Mouse (Mus musculus) limb, embryonic 12.5 days (tissue): ENCODE measurements around the gene Gmnc. TPM values are rescaled to one million over a fixed set of nuclear protein-coding genes. Genes with fewer than 3 reads are reported as not detected.
A peak's percentile ranks its signal among the peaks of the same experiment; 100 is the strongest.

Experiments
- ATAC-seq: fragments of 200-750 bp; cut with Nextera tagmentation; 2 replicates; pipeline ENCODE4 v1.8.0; 2017; ENCODE audit warnings: low read depth, moderate TSS enrichment; ENCODE audit not compliant: insufficient number of reproducible peaks, insufficient read depth, low FRiP score, low TSS enrichment
- H3K27ac ChIP-seq: fragments of 300-500 bp; sonication (generic); 2 replicates; pipeline ENCODE4 v1.5.1; 2016; ENCODE audit warnings: mild to moderate bottlenecking, moderate library complexity
- H3K27me3 ChIP-seq: fragments of 300-500 bp; sonication (generic); 2 replicates; pipeline ENCODE4 v1.6.1; 2016; ENCODE audit warnings: mild to moderate bottlenecking, moderate library complexity
- H3K36me3 ChIP-seq: fragments of 300-500 bp; sonication (generic); 2 replicates; pipeline ENCODE4 v1.6.1; 2016; ENCODE audit warnings: mild to moderate bottlenecking, moderate library complexity
- H3K4me1 ChIP-seq: fragments of 300-500 bp; sonication (generic); replicated peaks from 2 replicates; pipeline ENCODE4 v1.6.1; 2016
- H3K4me2 ChIP-seq: fragments of 300-500 bp; sonication (generic); 2 replicates; pipeline ENCODE4 v1.6.1; 2016; ENCODE audit warnings: mild to moderate bottlenecking, moderate library complexity
- H3K4me3 ChIP-seq: fragments of 300-500 bp; sonication (generic); replicated peaks from 2 replicates; pipeline ENCODE4 v1.5.1; 2016; ENCODE audit warnings: mild to moderate bottlenecking
- H3K9ac ChIP-seq: fragments of 300-500 bp; sonication (generic); replicated peaks from 2 replicates; pipeline ENCODE4 v1.6.1; 2016; ENCODE audit warnings: mild to moderate bottlenecking, moderate library complexity
- H3K9me3 ChIP-seq: fragments of 300-500 bp; sonication (generic); 2 replicates; pipeline ENCODE4 v1.6.1; 2016; ENCODE audit warnings: mild to moderate bottlenecking, moderate library complexity
- WGBS: fragments of 180-500 bp; shearing (Covaris S2); methylation state at CpG from one replicate; pipeline ENCODE4 v1.1.7; 2016; 5-methylcytosine and 5-hydroxymethylcytosine counted together
- polyA plus RNA-seq: library from polyadenylated mRNA; unstranded; fragments of >200 nt; fragmentation: Nextera tagmentation; extraction: Ambion mirVana; gene quantifications from 2 replicates; pipeline ENCODE4 v1.2.1, GENCODE M21; 2016

Gene Gmnc
- polyA plus RNA-seq = 0.14 and 0.24 TPM in 2 replicates

GRCm38 (mm10) chr16:26991477-26992300 is at the start of gene Gmnc:
Gene Gmnc (minus strand): TSS chr16:26991652.
- no peak within 1 kb of the TSS for H3K9ac ChIP-seq
- no peaks in the 10 kb centered on the region for H3K9me3 ChIP-seq
- no peaks in the 10 kb centered on the region for H3K27me3 ChIP-seq
- ATAC-seq = peak; percentile 76; the same call in 1 of the 2 replicates
- H3K4me3 ChIP-seq = no peak within 1 kb of the TSS
- peaks cover 7% of the 10 kb centered on the region for H3K4me1 ChIP-seq
- 10% methylated on average over 13 of the region's 13 CpGs for WGBS
- H3K4me2 ChIP-seq = peak within 1 kb of the TSS; percentile 39
- no peak within 1 kb of the TSS for H3K27ac ChIP-seq
- no peaks in the 10 kb centered on the region for H3K36me3 ChIP-seq

GRCm38 (mm10) chr16:27027281-27027680 is 35.8 kb upstream of the Gmnc start:
- Histone ChIP-seq H3K9ac (no peak overlapping the region), H3K4me2 (no peak overlapping the region), H3K4me1 (no peaks in the 10 kb centered on the region), H3K27me3 (no peaks in the 10 kb centered on the region), H3K27ac (no peak overlapping the region), H3K9me3 (no peaks in the 10 kb centered on the region), H3K4me3 (no peak overlapping the region), H3K36me3 (no peaks in the 10 kb centered on the region)
- no peak for ATAC-seq
- WGBS = 89% methylated on average over 2 of the region's 2 CpGs

GRCm38 (mm10) chr16:27026226-27026625 is 34.8 kb upstream of the Gmnc start:
- no peaks in the 10 kb centered on the region for H3K4me1 ChIP-seq
- H3K9ac ChIP-seq = no peak overlapping the region
- H3K4me3 ChIP-seq = no peak overlapping the region
- 78% methylated on average over 4 of the region's 4 CpGs for WGBS
- H3K27ac ChIP-seq = no peak overlapping the region
- H3K36me3 ChIP-seq = no peaks in the 10 kb centered on the region
- no peaks in the 10 kb centered on the region for H3K27me3 ChIP-seq
- no peak overlapping the region for H3K4me2 ChIP-seq
- no peak for ATAC-seq
- H3K9me3 ChIP-seq = no peaks in the 10 kb centered on the region

DNA sequence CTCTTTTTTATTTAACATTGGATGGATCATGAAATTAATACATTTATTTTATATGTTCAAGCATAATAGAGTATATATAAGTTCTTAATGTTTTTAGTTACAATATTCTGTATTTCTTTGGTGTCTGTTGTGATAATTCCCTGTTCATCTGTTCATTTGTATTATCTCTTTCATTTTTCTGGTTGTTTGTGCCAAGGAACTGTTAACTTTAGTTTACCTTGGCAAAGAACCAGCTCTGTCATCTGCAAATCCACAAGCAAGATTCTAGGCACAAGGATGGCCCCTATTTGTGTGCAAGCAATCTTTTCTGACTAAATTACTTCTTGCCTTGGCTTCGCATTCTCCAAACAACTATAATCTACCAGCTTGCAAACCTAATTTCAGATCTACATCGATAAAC is 31.3 kb upstream of the Gmnc start:
- Histone ChIP-seq H3K27ac (no peak overlapping the region), H3K4me3 (no peak overlapping the region), H3K4me2 (no peak overlapping the region), H3K9me3 (no peaks in the 10 kb centered on the region), H3K4me1 (peaks cover 3% of the 10 kb centered on the region; the same call in 1 of the 2 replicates), H3K27me3 (no peaks in the 10 kb centered on the region), H3K36me3 (no peaks in the 10 kb centered on the region), H3K9ac (no peak overlapping the region)
- 93% methylated on average over 2 of the region's 2 CpGs for WGBS
- no peak for ATAC-seq

DNA sequence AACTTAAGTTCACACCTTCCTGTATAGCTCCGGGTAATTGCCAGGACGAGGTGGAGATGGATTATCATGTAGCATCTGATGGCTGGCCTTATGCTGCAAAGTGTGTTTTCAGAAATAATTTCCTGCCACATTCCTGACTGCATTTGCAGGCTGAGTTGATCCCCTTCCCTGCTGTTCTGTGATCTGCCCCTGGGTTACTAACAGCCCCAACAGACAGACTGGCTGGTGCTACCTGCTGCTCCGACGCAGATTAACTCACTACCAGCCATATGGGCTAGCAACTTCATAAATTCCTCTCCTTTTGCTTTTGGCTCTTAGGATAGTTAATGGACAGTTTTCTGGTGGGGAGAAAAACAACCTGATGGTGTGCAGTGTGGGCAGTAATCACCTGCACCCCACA is 25.9 kb upstream of the Gmnc start:
- no peaks in the 10 kb centered on the region for H3K27me3 ChIP-seq
- no peak overlapping the region for H3K4me3 ChIP-seq
- no peak overlapping the region for H3K9ac ChIP-seq
- H3K27ac ChIP-seq = peak overlapping the region; percentile 45; the same call in 1 of the 2 replicates
- no peaks in the 10 kb centered on the region for H3K36me3 ChIP-seq
- no peaks in the 10 kb centered on the region for H3K9me3 ChIP-seq
- no peak overlapping the region; the same call in 1 of the 2 replicates for H3K4me2 ChIP-seq
- peaks cover 9% of the 10 kb centered on the region for H3K4me1 ChIP-seq
- ATAC-seq = 0 out of 2 replicates have a peak, but pooled peaks have one; percentile 52
- WGBS = 23% methylated on average over 4 of the region's 4 CpGs

GRCm38 (mm10) chr16:27002714-27003113 is 11.3 kb upstream of the Gmnc start:
- Histone ChIP-seq H3K27ac (no peak overlapping the region), H3K36me3 (no peaks in the 10 kb centered on the region), H3K4me1 (peaks cover 6% of the 10 kb centered on the region; the same call in 1 of the 2 replicates), H3K4me2 (no peak overlapping the region), H3K27me3 (no peaks in the 10 kb centered on the region), H3K9ac (no peak overlapping the region), H3K9me3 (no peaks in the 10 kb centered on the region), H3K4me3 (no peak overlapping the region)
- 91% methylated on average over 1 of the region's 1 CpGs for WGBS
- ATAC-seq = no peak

DNA sequence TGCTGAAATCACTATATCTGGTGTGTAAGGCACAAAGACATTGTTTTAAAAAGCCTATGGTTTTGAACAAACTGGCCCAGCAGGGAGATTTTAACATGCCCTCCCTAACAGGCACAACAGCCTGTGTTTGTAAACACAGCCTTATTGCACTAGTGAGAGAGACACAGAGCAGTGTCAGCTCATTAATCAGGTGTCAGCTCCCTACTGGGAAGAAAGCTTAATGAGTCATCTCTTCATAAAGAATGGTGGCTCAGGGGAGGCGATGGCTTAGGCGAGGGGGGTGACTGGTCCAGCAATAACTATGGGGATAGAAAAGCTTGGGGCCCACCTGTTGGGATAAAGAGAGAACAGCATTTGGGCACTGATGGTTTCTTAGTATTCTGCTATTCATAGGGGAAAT is 8.1 kb upstream of the Gmnc start:
- ATAC-seq = no peak
- H3K9ac ChIP-seq = no peak overlapping the region
- H3K27me3 ChIP-seq = no peaks in the 10 kb centered on the region
- no peaks in the 10 kb centered on the region for H3K36me3 ChIP-seq
- no peaks in the 10 kb centered on the region for H3K9me3 ChIP-seq
- WGBS = 4% methylated on average over 2 of the region's 2 CpGs
- no peak overlapping the region for H3K4me2 ChIP-seq
- no peak overlapping the region for H3K27ac ChIP-seq
- H3K4me1 ChIP-seq = peaks cover 6% of the 10 kb centered on the region; the same call in 1 of the 2 replicates
- no peak overlapping the region for H3K4me3 ChIP-seq

DNA sequence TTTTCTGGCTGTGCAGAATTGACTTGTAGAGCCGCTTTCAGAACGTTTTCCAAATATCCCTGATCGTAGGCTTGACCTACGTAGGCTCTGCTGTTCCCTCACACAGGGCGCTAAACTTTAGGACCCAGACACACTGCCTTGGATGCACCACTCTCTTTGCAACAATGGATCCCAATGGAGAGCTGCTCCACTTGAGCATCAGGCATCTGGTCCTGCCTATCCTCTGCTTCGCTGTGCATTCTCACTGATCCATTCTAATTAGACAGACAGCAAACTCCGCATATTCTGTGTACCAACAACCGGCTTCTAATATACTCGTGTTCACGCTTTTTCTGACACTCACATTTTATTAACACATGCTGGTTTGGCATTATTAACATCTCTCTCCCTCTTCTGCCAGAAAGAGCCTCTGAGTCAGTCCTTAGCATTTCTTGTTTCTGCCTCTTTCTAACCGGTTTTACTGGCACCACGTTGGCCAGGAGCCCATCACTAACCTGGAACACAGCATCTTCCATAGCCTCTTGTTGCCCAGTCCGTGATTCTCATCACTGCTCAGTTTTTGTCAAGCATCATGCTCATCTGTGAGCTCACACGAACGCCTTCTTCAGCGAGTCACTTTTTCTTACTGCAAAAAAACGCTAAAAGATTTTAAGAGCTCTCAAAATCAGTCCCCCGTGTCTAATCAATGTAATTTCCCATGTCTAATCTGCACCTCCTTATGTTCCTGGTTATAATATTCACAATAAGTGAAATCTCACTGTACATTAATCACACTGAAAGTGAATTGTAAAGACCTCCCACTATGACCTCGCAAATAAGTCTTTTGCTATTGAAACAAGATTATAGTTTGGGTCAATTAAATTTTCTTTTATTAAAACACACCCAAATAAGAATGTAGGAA is 1.8 kb downstream of the Gmnc start:
- no peaks in the 10 kb centered on the region for H3K27me3 ChIP-seq
- no peaks in the 10 kb centered on the region for H3K36me3 ChIP-seq
- 68% methylated on average over 19 of the region's 19 CpGs for WGBS
- no peak overlapping the region for H3K4me3 ChIP-seq
- no peak overlapping the region for H3K9ac ChIP-seq
- H3K4me2 ChIP-seq = no peak overlapping the region
- H3K9me3 ChIP-seq = no peaks in the 10 kb centered on the region
- ATAC-seq = no peak
- peaks cover 7% of the 10 kb centered on the region for H3K4me1 ChIP-seq
- H3K27ac ChIP-seq = no peak overlapping the region

GRCm38 (mm10) chr16:26988188-26988587 is 3.3 kb downstream of the Gmnc start:
- no peak for ATAC-seq
- H3K36me3 ChIP-seq = no peaks in the 10 kb centered on the region
- 83% methylated on average over 1 of the region's 1 CpGs for WGBS
- H3K9me3 ChIP-seq = no peaks in the 10 kb centered on the region
- H3K4me2 ChIP-seq = no peak overlapping the region
- H3K4me3 ChIP-seq = no peak overlapping the region
- peaks cover 7% of the 10 kb centered on the region for H3K4me1 ChIP-seq
- no peak overlapping the region for H3K9ac ChIP-seq
- H3K27ac ChIP-seq = no peak overlapping the region
- no peaks in the 10 kb centered on the region for H3K27me3 ChIP-seq

DNA sequence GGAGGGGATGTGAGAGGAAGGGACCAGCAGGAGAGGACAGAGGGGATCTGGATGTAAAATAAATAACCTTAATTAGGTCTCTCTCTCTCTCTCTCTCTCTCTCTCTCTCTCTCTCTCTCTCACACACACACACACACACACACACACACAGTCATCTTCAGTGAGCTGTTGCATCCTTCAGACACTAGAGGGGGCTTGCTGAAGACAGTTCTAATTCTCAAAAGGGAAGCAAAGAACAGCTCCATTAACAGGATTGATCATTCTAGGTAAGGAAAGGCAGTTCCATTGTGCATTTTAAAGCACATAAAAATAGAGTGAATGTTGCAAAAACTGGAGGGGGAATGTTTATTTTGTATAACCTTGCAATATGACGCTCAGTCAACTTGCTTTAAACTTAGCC is 5.7 kb downstream of the Gmnc start:
- no peaks in the 10 kb centered on the region for H3K9me3 ChIP-seq
- no peak for ATAC-seq
- H3K4me3 ChIP-seq = no peak overlapping the region
- no peaks in the 10 kb centered on the region for H3K36me3 ChIP-seq
- no peak overlapping the region for H3K4me2 ChIP-seq
- H3K4me1 ChIP-seq = no peaks in the 10 kb centered on the region; the same call in 1 of the 2 replicates
- 88% methylated on average over 1 of the region's 1 CpGs for WGBS
- no peaks in the 10 kb centered on the region for H3K27me3 ChIP-seq
- no peak overlapping the region for H3K27ac ChIP-seq
- no peak overlapping the region for H3K9ac ChIP-seq

GRCm38 (mm10) chr16:26982112-26982511 is 9.3 kb downstream of the Gmnc start:
- no peaks in the 10 kb centered on the region for H3K27me3 ChIP-seq
- no peak overlapping the region for H3K27ac ChIP-seq
- no peak overlapping the region for H3K4me3 ChIP-seq
- no peak overlapping the region for H3K9ac ChIP-seq
- no peaks in the 10 kb centered on the region for H3K9me3 ChIP-seq
- no peaks in the 10 kb centered on the region for H3K4me1 ChIP-seq
- ATAC-seq = no peak
- 33% methylated on average over 3 of the region's 3 CpGs for WGBS
- no peak overlapping the region for H3K4me2 ChIP-seq
- no peaks in the 10 kb centered on the region for H3K36me3 ChIP-seq
